Comparison of ENCODE assay signal across 13 mouse cellular contexts in genomic region chr7:100840906-100841305, GRCm38 (mm10).
"Had no signal": no experiment of that assay in that cellular context is flagged by ENCODE, and none has a peak within 500 bp of the region (broad histone marks: within the 10 kb centered on the region; RNA-seq: fewer than 3 reads in every experiment).

No protein-coding gene starts in this region.

- DNase-seq: kidney, adult 8-10 months; kidney, postnatal 4 days; lung, embryonic 14.5 days; lung, postnatal 10 days; lung, postnatal 4 days; thymus, adult 18-20 months; thymus, postnatal 25 days had no signal

- H3K4me1 ChIP-seq: midbrain, embryonic 12.5 days had no signal

- H3K4me3 ChIP-seq: limb, embryonic 15.5 days; megakaryocyte, embryonic 14.5 days; midbrain, embryonic 12.5 days had no signal

- H3K4me2 ChIP-seq: limb, embryonic 15.5 days; lung, embryonic 14.5 days; midbrain, embryonic 12.5 days had no signal

- H3K9ac ChIP-seq: limb, embryonic 15.5 days; lung, embryonic 14.5 days; midbrain, embryonic 12.5 days had no signal

- ATAC-seq: inflammation-experienced regulatory T-cells, adult 6 months; intestine, postnatal 0 days had no signal

- H3K27ac ChIP-seq: kidney, postnatal 0 days; limb, embryonic 15.5 days; midbrain, embryonic 12.5 days had no signal

- H3K27me3 ChIP-seq: limb, embryonic 15.5 days; megakaryocyte, embryonic 14.5 days; midbrain, embryonic 12.5 days had no signal

- H3K9me3 ChIP-seq: limb, embryonic 15.5 days; megakaryocyte, embryonic 14.5 days; midbrain, embryonic 12.5 days had no signal
